ENCODE assay signal across 26 mouse cellular contexts in genomic region chr9:24097696-24098095, GRCm38 (mm10). TPM values are rescaled to one million over a fixed set of nuclear protein-coding genes. Genes with fewer than 3 reads are reported as not detected.
"Had no signal": no experiment of that assay in that cellular context is flagged by ENCODE, and none has a peak within 500 bp of the region (broad histone marks: within the 10 kb centered on the region; RNA-seq: fewer than 3 reads in every experiment).

TSS of gene Npsr1 (plus strand) at chr9:24097996.

- H3K9me3 ChIP-seq: midbrain, embryonic 10.5 days; midbrain, embryonic 12.5 days; neural tube, embryonic 13.5 days; neural tube, embryonic 15.5 days had no signal

- H3K4me1 ChIP-seq: midbrain, embryonic 10.5 days; midbrain, embryonic 12.5 days; neural tube, embryonic 13.5 days; neural tube, embryonic 15.5 days had no signal

- DNase-seq: lung, adult 18-20 months; lung, embryonic 14.5 days; lung, postnatal 10 days; lung, postnatal 4 days; midbrain, embryonic 14.5 days; right cerebral cortex, adult 18-20 months; right cerebral cortex, postnatal 25 days; right cerebral cortex, postnatal 4 days; spleen, adult 18-20 months; thymus, adult 18-20 months; thymus, postnatal 14 days; thymus, postnatal 36 days had no signal

- H3K4me3 ChIP-seq: midbrain, embryonic 10.5 days; midbrain, embryonic 12.5 days; neural tube, embryonic 13.5 days; neural tube, embryonic 15.5 days had no signal

- H3K4me2 ChIP-seq: lung, embryonic 14.5 days; midbrain, embryonic 12.5 days; neural tube, embryonic 13.5 days; neural tube, embryonic 15.5 days had no signal

- H3K27me3 ChIP-seq: midbrain, embryonic 12.5 days; neural tube, embryonic 13.5 days; neural tube, embryonic 15.5 days had no signal

- H3K36me3 ChIP-seq: midbrain, embryonic 10.5 days; midbrain, embryonic 12.5 days; neural tube, embryonic 13.5 days; neural tube, embryonic 15.5 days had no signal

- ATAC-seq: midbrain, embryonic 16.5 days had no signal

- H3K9ac ChIP-seq: lung, embryonic 14.5 days; midbrain, embryonic 12.5 days; neural tube, embryonic 13.5 days; neural tube, embryonic 15.5 days had no signal

- H3K27ac ChIP-seq: midbrain, embryonic 10.5 days; midbrain, embryonic 12.5 days; neural tube, embryonic 13.5 days; neural tube, embryonic 15.5 days had no signal

RNA-seq across cellular contexts. Expression of gene Npsr1, which starts in this region (rescaled TPM):
- total RNA-seq: megakaryocyte, adult 5-6 weeks; megakaryocyte-erythroid progenitor cell, adult 5-6 weeks; monocyte, adult 5-6 weeks had no signal
- polyA plus RNA-seq: liver, embryonic 16.5 days; lung, embryonic 14.5 days; lung, embryonic 16.5 days; midbrain, embryonic 10.5 days; midbrain, embryonic 12.5 days; neural tube, embryonic 11.5 days; neural tube, embryonic 13.5 days; small intestine, adult 2 months; stomach, embryonic 14.5 days; stomach, embryonic 16.5 days had no signal
